Comparison of ENCODE assay signal across 22 mouse cellular contexts in genomic region chr4:101316061-101316460, GRCm38 (mm10). TPM values are rescaled to one million over a fixed set of nuclear protein-coding genes. Genes with fewer than 3 reads are reported as not detected.
DNase-seq lines count a peak whose midpoint lies in the region; ATAC-seq and TF ChIP-seq lines count a peak whose summit lies in the region.
"Had no signal": no experiment of that assay in that cellular context is flagged by ENCODE, and none has a peak within 500 bp of the region (broad histone marks: within the 10 kb centered on the region; RNA-seq: fewer than 3 reads in every experiment).

No protein-coding gene starts in this region.

- H3K27ac ChIP-seq in kidney, embryonic 15.5 days = peak overlapping the region; percentile 46; the same call in 1 of the 2 replicates
- H3K27ac ChIP-seq in kidney, embryonic 16.5 days (ENCODE audit: low read length) = no peak overlapping the region
- no peak overlapping the region for H3K27ac ChIP-seq in kidney, postnatal 0 days

- ATAC-seq in kidney, embryonic 15.5 days (replicated peaks; ENCODE audit: low FRiP score) = no peak
- peak; percentile 61 for ATAC-seq in kidney, embryonic 16.5 days (ENCODE audit: low FRiP score, low TSS enrichment)
- ATAC-seq in kidney, postnatal 0 days (replicated peaks; ENCODE audit: low FRiP score, low read depth) = no peak
- ATAC-seq in activated CD4-positive, CD25-positive, alpha-beta regulatory T cell, adult 4 months = no peak
- ATAC-seq: CD4-positive, CD25-positive, alpha-beta regulatory T cell, adult 4 months; Patski had no signal

- WGBS in kidney, embryonic 15.5 days = 64% methylated on average over 6 of the region's 6 CpGs
- 60% methylated on average over 6 of the region's 6 CpGs for WGBS in kidney, embryonic 16.5 days
- 59% methylated on average over 6 of the region's 6 CpGs for WGBS in kidney, postnatal 0 days

- H3K9me3 ChIP-seq in kidney, embryonic 15.5 days (replicated peaks) = no peaks in the 10 kb centered on the region
- no peaks in the 10 kb centered on the region for H3K9me3 ChIP-seq in kidney, embryonic 16.5 days (ENCODE audit: low read length)
- no peaks in the 10 kb centered on the region for H3K9me3 ChIP-seq in kidney, postnatal 0 days (replicated peaks; ENCODE audit: low read length)

- no peak overlapping the region for H3K4me3 ChIP-seq in kidney, embryonic 15.5 days (replicated peaks)
- no peak overlapping the region for H3K4me3 ChIP-seq in kidney, embryonic 16.5 days (ENCODE audit: low read length)
- H3K4me3 ChIP-seq in kidney, postnatal 0 days (replicated peaks; ENCODE audit: low read depth, low read length) = no peak overlapping the region

- no peaks in the 10 kb centered on the region for H3K36me3 ChIP-seq in kidney, embryonic 15.5 days
- no peaks in the 10 kb centered on the region for H3K36me3 ChIP-seq in kidney, embryonic 16.5 days (ENCODE audit: insufficient read depth, low read length)
- no peaks in the 10 kb centered on the region for H3K36me3 ChIP-seq in kidney, postnatal 0 days (ENCODE audit: insufficient read depth, low read length)
- H3K36me3 ChIP-seq: G1E had no signal

- no peak overlapping the region for H3K9ac ChIP-seq in kidney, embryonic 15.5 days
- H3K9ac ChIP-seq in kidney, embryonic 16.5 days (replicated peaks; ENCODE audit: low read length) = no peak overlapping the region
- no peak overlapping the region for H3K9ac ChIP-seq in kidney, postnatal 0 days (ENCODE audit: low read depth, low read length)

- H3K4me1 ChIP-seq in kidney, embryonic 15.5 days = no peaks in the 10 kb centered on the region
- no peaks in the 10 kb centered on the region for H3K4me1 ChIP-seq in kidney, embryonic 16.5 days (ENCODE audit: insufficient read depth, low read length)
- H3K4me1 ChIP-seq in kidney, postnatal 0 days (replicated peaks; ENCODE audit: insufficient read depth, low read length) = no peaks in the 10 kb centered on the region

- H3K27me3 ChIP-seq in kidney, embryonic 15.5 days = peaks cover 7% of the 10 kb centered on the region; the same call in 1 of the 2 replicates
- no peaks in the 10 kb centered on the region; the same call in 1 of the 2 replicates for H3K27me3 ChIP-seq in kidney, embryonic 16.5 days (ENCODE audit: insufficient read depth, low read length)
- no peaks in the 10 kb centered on the region for H3K27me3 ChIP-seq in kidney, postnatal 0 days (ENCODE audit: insufficient read depth, low read length)
- H3K27me3 ChIP-seq: Patski had no signal

- TF ChIP-seq CTCF in kidney, postnatal 0 days (IDR thresholded peaks at IDR 0.05; ENCODE audit: low read depth) = no peak

- DNase-seq in kidney, postnatal 14 days = no peak
- DNase-seq in kidney, adult 18-20 months = no peak
- DNase-seq in kidney, postnatal 0 days (ENCODE audit: low spot score) = peak; percentile 65
- DNase-seq in kidney, postnatal 25 days = no peak
- peak; percentile 16 for DNase-seq in MN1 (ENCODE audit: low spot score)
- DNase-seq: adrenal gland, adult 2 months; adrenal gland, adult 8-10 months; adrenal gland, postnatal 10 days; adrenal gland, postnatal 14 days; adrenal gland, postnatal 25 days; adrenal gland, postnatal 36 days; B cell, adult 2 months; cerebellum, adult 11 months; cerebellum, adult 11-12 months; cerebellum, adult 18-20 months; cerebellum, adult 2 months had no signal

- no peak overlapping the region for H3K4me2 ChIP-seq in kidney, embryonic 15.5 days
- no peak overlapping the region for H3K4me2 ChIP-seq in kidney, embryonic 16.5 days (replicated peaks; ENCODE audit: low read depth, low read length)
- H3K4me2 ChIP-seq in kidney, postnatal 0 days (ENCODE audit: low read length) = no peak overlapping the region

RNA-seq across cellular contexts. Expression of gene Jak1, which starts 51.0 kb away (rescaled TPM):
- 88.2 and 88.3 TPM in 2 replicates for polyA plus RNA-seq in kidney, embryonic 15.5 days (2015; fragmentation: Nextera tagmentation; extraction: Ambion mirVana)
- polyA plus RNA-seq in kidney, embryonic 16.5 days (2015; fragmentation: Nextera tagmentation; extraction: Ambion mirVana) = 104 TPM in 2 replicates
- polyA plus RNA-seq in kidney, postnatal 0 days (2015; fragmentation: Nextera tagmentation; extraction: Ambion mirVana) = 71.9 and 78.9 TPM in 2 replicates
- 100 to 1,000 TPM; 332 to 339 TPM for polyA plus RNA-seq in activated CD4-positive, CD25-positive, alpha-beta regulatory T cell, adult 4 months (2017; shearing (Covaris generic))

Comparison
In these comparisons a context has a peak if more than half of its experiments do, and no peak if none do; other contexts are left out.
1. DNase-seq: peak in kidney, postnatal 0 days (single experiment) and MN1 (single experiment); none in kidney, postnatal 14 days (single experiment), kidney, adult 18-20 months (single experiment) and kidney, postnatal 25 days (0 of 2).